Mouse (Mus musculus) brain, embryonic 14.5 days (tissue): ENCODE measurements around the gene Dapp1.

Experiments used
- CTCF ChIP-seq: fragments of 200-500 bp; IDR thresholded peaks from 2 replicates; pipeline ENCODE4 v1.5.1; 2012; ENCODE audit warnings: inconsistent platforms, mild to moderate bottlenecking, moderate library complexity, borderline replicate concordance; ENCODE audit not compliant: insufficient read depth, insufficient read length; ENCODE audit errors: extremely low read depth
- POLR2A ChIP-seq: fragments of 200-500 bp; IDR thresholded peaks from 2 replicates; pipeline ENCODE4 v1.6.1; 2012; ENCODE audit warnings: mild to moderate bottlenecking, inconsistent platforms, borderline replicate concordance; ENCODE audit not compliant: poor library complexity, insufficient read depth, insufficient read length, severe bottlenecking; ENCODE audit errors: extremely low read depth

DNA sequence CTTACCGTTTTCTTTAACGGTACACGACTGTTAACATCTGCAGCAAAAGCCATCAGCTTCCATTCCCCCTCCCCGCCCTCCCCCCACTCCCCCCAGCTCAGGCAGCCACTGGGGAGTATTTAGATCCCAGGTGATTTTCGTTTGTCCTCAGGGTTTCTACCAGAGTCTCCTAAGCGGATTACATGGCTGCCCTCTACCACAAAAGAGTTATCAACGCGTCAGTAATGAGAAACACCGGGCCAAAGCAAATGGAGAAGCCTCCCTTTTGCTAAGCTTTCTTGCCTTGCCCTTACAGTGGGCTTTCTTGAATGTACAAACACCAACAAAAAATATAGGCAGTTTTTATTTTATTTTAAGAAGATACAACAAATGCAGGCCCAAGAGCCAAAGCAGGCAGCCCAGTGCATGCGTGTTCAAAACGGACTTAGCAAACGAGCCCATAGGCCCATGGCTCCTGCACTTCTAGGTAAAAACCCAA lies 63.6 kb downstream of the Dapp1 start:
- TF ChIP-seq POLR2A: no peak
- no peak for TF ChIP-seq CTCF
